Mouse (Mus musculus) liver, adult 2 months (tissue): Measurements from ENCODE around the gene Spag4. TPM values are rescaled to one million over a fixed set of nuclear protein-coding genes. Genes with fewer than 3 reads are reported as not detected.

Experiments
- DNase-seq: peaks from one replicate; pipeline ENCODE4 v3.0.0-alpha.2; 2011; ENCODE audit warnings: low read depth, low spot score; ENCODE audit errors: extremely low read depth
- H3K27ac ChIP-seq: fragments of 200-500 bp; replicated peaks from 2 replicates; pipeline ENCODE4 v1.5.1; 2012; ENCODE audit warnings: low read depth, mild to moderate bottlenecking, control low read depth, inconsistent platforms, low read length; ENCODE audit not compliant: insufficient read depth
- H3K27me3 ChIP-seq: fragments of 200-500 bp; 2 replicates; pipeline ENCODE4 v1.6.1; 2012; ENCODE audit warnings: mild to moderate bottlenecking, moderate library complexity, low read length, inconsistent platforms; ENCODE audit not compliant: control insufficient read depth, insufficient read depth
- H3K36me3 ChIP-seq: fragments of 200-500 bp; 2 replicates; pipeline ENCODE4 v1.6.1; 2012; ENCODE audit warnings: low read length, inconsistent platforms; ENCODE audit not compliant: control insufficient read depth, insufficient read depth
- H3K4me1 ChIP-seq: fragments of 200-500 bp; 2 replicates; pipeline ENCODE4 v1.6.1; 2011; ENCODE audit warnings: low read length; ENCODE audit not compliant: control insufficient read depth, insufficient read depth
- H3K4me3 ChIP-seq: fragments of 200-500 bp; 2 replicates; pipeline ENCODE4 v1.5.1; 2011; ENCODE audit warnings: low read depth, mild to moderate bottlenecking, control low read depth, low read length, moderate library complexity; ENCODE audit not compliant: insufficient read depth
- H3K79me2 ChIP-seq: fragments of 200-500 bp; 2 replicates; pipeline ENCODE4 v1.6.1; 2012; ENCODE audit warnings: inconsistent platforms, mild to moderate bottlenecking, low read length, moderate library complexity; ENCODE audit not compliant: control insufficient read depth, insufficient read depth
- H3K9ac ChIP-seq: fragments of 200-500 bp; 2 replicates; pipeline ENCODE4 v1.6.1; 2012; ENCODE audit warnings: low read depth, mild to moderate bottlenecking, control low read depth, inconsistent platforms, low read length
- CTCF ChIP-seq: fragments of 200-500 bp; IDR thresholded peaks from 2 replicates; pipeline ENCODE4 v1.5.1; 2011; ENCODE audit warnings: low read depth, low read length, control low read depth
- POLR2A ChIP-seq: fragments of 200-500 bp; IDR thresholded peaks from 2 replicates; pipeline ENCODE4 v1.6.1; 2011; ENCODE audit warnings: low read length, control low read depth; ENCODE audit not compliant: insufficient read depth; ENCODE audit errors: extremely low read depth
- WGBS: fragments of 180-500 bp; shearing (Covaris S2); methylation state at CpG from one replicate; pipeline ENCODE4 v1.1.7; 2018; 5-methylcytosine and 5-hydroxymethylcytosine counted together
- polyA plus RNA-seq: library from polyadenylated mRNA; depleted of rRNA; stranded (reverse); fragments of >200 nt; gene quantifications from 2 replicates; pipeline ENCODE4 v1.2.3, GENCODE M21; 2012; rRNA removed
- total RNA-seq: library from RNA; depleted of rRNA; stranded (reverse); fragments of >200 nt; gene quantifications from 2 replicates; pipeline ENCODE4 v1.2.3, GENCODE M21; 2014; rRNA removed

The Spag4 gene
- 1.6 and 1.7 TPM in 2 replicates for total RNA-seq
- 4.8 and 5.5 TPM in 2 replicates for polyA plus RNA-seq

GRCm38 (mm10) chr2:156065099-156066041, at the start of gene Spag4:
Spag4 (plus strand) TSS chr2:156065175.
- no peak for TF ChIP-seq CTCF
- no peak for TF ChIP-seq POLR2A
- WGBS, result 1% methylated on average over 79 of the region's 81 CpGs
- no peaks in the 10 kb centered on the region for H3K79me2 ChIP-seq

GRCm38 (mm10) chr2:156018106-156018505, 46.9 kb upstream of the Spag4 start:
- no peak for DNase-seq
- Histone ChIP-seq H3K27me3 (no peaks in the 10 kb centered on the region), H3K36me3 (peaks cover 15% of the 10 kb centered on the region; the same call in 1 of the 2 replicates), H3K79me2 (no peaks in the 10 kb centered on the region), H3K4me3 (no peak overlapping the region), H3K9ac (no peak overlapping the region), H3K4me1 (no peaks in the 10 kb centered on the region), H3K27ac (no peak overlapping the region)
- 80% methylated on average over 3 of the region's 3 CpGs for WGBS
- no peak for TF ChIP-seq CTCF
- TF ChIP-seq POLR2A, result no peak

More at GRCm38 (mm10) chr2:156065099-156066041, at the start of gene Spag4:
- Histone ChIP-seq H3K4me1 (peaks cover 2% of the 10 kb centered on the region; the same call in 1 of the 2 replicates), H3K27ac (peak within 1 kb of the TSS; percentile 13; the same call in 1 of the 2 replicates), H3K4me3 (peak within 1 kb of the TSS; percentile 69), H3K27me3 (no peaks in the 10 kb centered on the region), H3K9ac (peak within 1 kb of the TSS; percentile 78), H3K36me3 (no peaks in the 10 kb centered on the region)
- DNase-seq, result peak; percentile 81

GRCm38 (mm10) chr2:156021219-156021618, 43.8 kb upstream of the Spag4 start:
- Histone ChIP-seq H3K27ac (no peak overlapping the region), H3K9ac (no peak overlapping the region)
- no peak for TF ChIP-seq POLR2A
- no peak for TF ChIP-seq CTCF

DNA sequence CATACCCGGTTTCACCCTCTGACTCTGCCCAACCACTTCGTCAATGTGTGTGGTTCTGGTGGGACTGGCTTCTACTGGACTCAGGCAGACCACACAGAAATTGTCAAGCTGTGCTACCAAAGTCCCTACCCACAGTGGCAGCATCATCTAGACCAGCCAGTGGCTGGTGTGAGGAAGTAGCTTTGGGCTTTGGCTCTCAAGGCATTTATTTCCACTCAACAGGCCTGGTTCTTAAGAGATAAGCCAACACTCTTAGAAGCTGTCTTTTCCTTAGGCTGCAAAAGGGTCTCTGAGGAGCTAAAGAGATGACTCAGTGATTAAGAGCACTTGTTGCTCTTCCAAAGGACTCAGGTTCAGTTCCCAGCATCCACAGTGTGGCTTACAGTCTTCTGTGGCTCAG, 43.2 kb upstream of the Spag4 start:
- H3K9ac ChIP-seq, result no peak overlapping the region

More at GRCm38 (mm10) chr2:156021219-156021618, 43.8 kb upstream of the Spag4 start:
- no peak for DNase-seq
- no peaks in the 10 kb centered on the region for H3K27me3 ChIP-seq
- H3K36me3 ChIP-seq, result peaks cover 3% of the 10 kb centered on the region; the same call in 1 of the 2 replicates
- H3K4me1 ChIP-seq, result no peaks in the 10 kb centered on the region
- H3K79me2 ChIP-seq, result no peaks in the 10 kb centered on the region
- H3K4me3 ChIP-seq, result no peak overlapping the region
- WGBS, result 92% methylated on average over 8 of the region's 8 CpGs

GRCm38 (mm10) chr2:156025482-156025881, 39.5 kb upstream of the Spag4 start:
- Histone ChIP-seq H3K27me3 (no peaks in the 10 kb centered on the region), H3K27ac (no peak overlapping the region), H3K4me1 (no peaks in the 10 kb centered on the region), H3K4me3 (no peak overlapping the region), H3K79me2 (no peaks in the 10 kb centered on the region), H3K9ac (no peak overlapping the region), H3K36me3 (no peaks in the 10 kb centered on the region)
- DNase-seq, result peak; percentile 56
- no peak for TF ChIP-seq POLR2A
- TF ChIP-seq CTCF, result no peak

More for the DNA sequence above, 43.2 kb upstream of the Spag4 start:
- H3K4me3 ChIP-seq, result no peak overlapping the region
- TF ChIP-seq CTCF (no peak), POLR2A (no peak)
- H3K79me2 ChIP-seq, result no peaks in the 10 kb centered on the region
- H3K27me3 ChIP-seq, result no peaks in the 10 kb centered on the region
- H3K27ac ChIP-seq, result no peak overlapping the region
- 80% methylated on average over 2 of the region's 2 CpGs for WGBS
- no peak for DNase-seq
- peaks cover 2% of the 10 kb centered on the region; the same call in 1 of the 2 replicates for H3K36me3 ChIP-seq
- H3K4me1 ChIP-seq, result no peaks in the 10 kb centered on the region
